Mouse (Mus musculus): Measurements from ENCODE around the gene Prrt2.

DNA sequence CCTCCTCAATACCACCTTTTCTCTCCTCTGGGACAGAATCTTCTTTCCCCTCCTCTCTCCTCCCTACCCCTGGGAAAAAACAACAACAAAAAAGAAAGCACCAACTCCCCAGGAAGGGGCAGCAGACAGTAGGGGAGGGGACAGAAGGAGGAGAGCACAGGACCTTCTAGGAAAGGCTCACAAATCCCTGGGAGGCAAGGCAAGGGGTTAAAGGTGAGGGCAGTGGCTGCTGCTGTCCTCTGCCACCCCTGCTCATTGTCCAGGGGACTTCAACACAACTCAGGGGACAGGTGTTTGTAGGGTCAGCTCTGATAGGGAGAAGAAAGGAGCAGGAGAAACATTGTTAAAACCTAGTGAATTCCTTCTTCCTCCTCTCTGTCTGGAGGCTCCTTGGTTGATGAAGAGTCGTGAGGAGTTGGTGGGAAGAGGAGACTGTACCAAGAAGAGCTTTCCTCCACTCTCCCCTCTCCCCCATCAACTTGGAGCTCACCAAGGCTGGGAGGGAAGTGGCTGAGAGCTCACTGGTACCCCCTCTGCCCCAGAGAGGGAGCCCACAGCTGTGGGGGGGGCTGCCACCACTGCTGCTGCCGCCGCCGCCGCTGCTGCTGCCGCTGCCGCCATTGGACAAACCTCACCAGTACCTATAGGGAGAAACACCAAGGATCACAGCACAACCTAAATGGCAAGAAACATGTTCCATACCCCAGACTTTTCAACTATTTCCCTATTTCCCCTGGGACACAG is 1.7 kb upstream of the Prrt2 start:
- TF ChIP-seq CTCF (IDR thresholded peaks at IDR 0.05), result no peak
- TF ChIP-seq EP300 (IDR thresholded peaks at IDR 0.05), result no peak

Measured in lung, postnatal 0 days (tissue).